Mouse (Mus musculus) neural tube, embryonic 13.5 days (tissue): ENCODE results near the gene Kptn. TPM values are rescaled to one million over a fixed set of nuclear protein-coding genes. Genes with fewer than 3 reads are reported as not detected.

Source experiments
- ATAC-seq: fragments of 200-750 bp; cut with Nextera tagmentation; 2 replicates; pipeline ENCODE4 v1.8.0; 2017; ENCODE audit warnings: low read depth, mild to moderate bottlenecking, moderate TSS enrichment, moderate library complexity
- H3K27ac ChIP-seq: fragments of 300-500 bp; sonication (generic); replicated peaks from 2 replicates; pipeline ENCODE4 v1.5.1; 2015; ENCODE audit warnings: moderate library complexity, mild to moderate bottlenecking, inconsistent platforms
- H3K27me3 ChIP-seq: fragments of 300-500 bp; sonication (generic); 2 replicates; pipeline ENCODE4 v1.6.1; 2015; ENCODE audit warnings: mild to moderate bottlenecking, inconsistent platforms
- H3K36me3 ChIP-seq: fragments of 300-500 bp; sonication (generic); 2 replicates; pipeline ENCODE4 v1.6.1; 2015; ENCODE audit warnings: mild to moderate bottlenecking, inconsistent platforms
- H3K4me1 ChIP-seq: fragments of 300-500 bp; sonication (generic); replicated peaks from 2 replicates; pipeline ENCODE4 v1.6.1; 2015; ENCODE audit warnings: inconsistent platforms
- H3K4me2 ChIP-seq: fragments of 300-500 bp; sonication (generic); 2 replicates; pipeline ENCODE4 v1.6.1; 2015; ENCODE audit warnings: inconsistent platforms, mild to moderate bottlenecking, moderate library complexity
- H3K4me3 ChIP-seq: fragments of 300-500 bp; sonication (generic); 2 replicates; pipeline ENCODE4 v1.5.1; 2015; ENCODE audit warnings: mild to moderate bottlenecking, inconsistent platforms
- H3K9ac ChIP-seq: fragments of 300-500 bp; sonication (generic); 2 replicates; pipeline ENCODE4 v1.6.1; 2015; ENCODE audit warnings: moderate library complexity, mild to moderate bottlenecking, inconsistent platforms
- H3K9me3 ChIP-seq: fragments of 300-500 bp; sonication (generic); 2 replicates; pipeline ENCODE4 v1.6.1; 2016; ENCODE audit warnings: inconsistent platforms
- WGBS: fragments of 180-500 bp; shearing (Covaris S2); methylation state at CpG from one replicate; pipeline ENCODE4 v1.1.7; 2015; 5-methylcytosine and 5-hydroxymethylcytosine counted together
- polyA plus RNA-seq: library from polyadenylated mRNA; unstranded; fragments of >200 nt; fragmentation: Nextera tagmentation; extraction: Ambion mirVana; gene quantifications from 2 replicates; pipeline ENCODE4 v1.2.1, GENCODE M21; 2015

The Kptn gene
- polyA plus RNA-seq, 1 experiment from 2014 or later, result 41.4 TPM

GRCm38 (mm10) chr7:16101726-16102475 lies 17.8 kb upstream of the Kptn start:
- no peaks in the 10 kb centered on the region for H3K9me3 ChIP-seq
- ATAC-seq, result no peak
- peaks cover 20% of the 10 kb centered on the region; the same call in 1 of the 2 replicates for H3K36me3 ChIP-seq
- H3K4me1 ChIP-seq, result peaks cover 71% of the 10 kb centered on the region
- 66% methylated on average over 15 of the region's 15 CpGs for WGBS
- peak overlapping the region; percentile 59 for H3K9ac ChIP-seq
- H3K4me3 ChIP-seq, result no peak overlapping the region
- peak overlapping the region; percentile 42 for H3K27ac ChIP-seq
- H3K27me3 ChIP-seq, result no peaks in the 10 kb centered on the region
- H3K4me2 ChIP-seq, result no peak overlapping the region

DNA sequence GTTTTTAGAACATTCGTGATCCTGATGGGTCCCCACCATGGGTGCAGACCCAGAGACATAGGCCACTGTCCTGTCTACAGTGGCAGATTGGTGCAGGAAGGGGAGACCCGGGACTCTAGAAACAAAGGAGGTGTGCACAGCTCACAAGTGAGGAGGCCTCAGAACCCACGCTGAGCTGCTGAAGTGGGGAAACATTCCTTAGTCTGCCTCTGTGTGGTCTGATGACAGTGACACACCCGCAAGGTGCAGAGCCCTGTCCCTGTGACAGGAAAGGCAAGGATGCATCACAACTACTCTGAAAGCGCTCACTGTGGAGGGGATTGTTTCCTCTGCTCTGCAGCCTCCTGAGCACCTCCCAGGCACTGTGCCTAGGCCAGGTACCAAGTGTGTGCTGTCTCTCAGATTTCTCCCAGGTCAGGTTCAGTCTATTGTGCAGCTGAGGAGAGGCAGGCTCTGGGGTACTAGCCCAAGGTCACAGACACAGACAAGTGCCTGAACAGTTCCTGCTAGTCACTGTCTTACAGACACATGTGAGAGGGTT lies 16.9 kb upstream of the Kptn start:
- H3K9me3 ChIP-seq, result no peaks in the 10 kb centered on the region
- WGBS, result 84% methylated on average over 5 of the region's 5 CpGs
- peaks cover 68% of the 10 kb centered on the region for H3K4me1 ChIP-seq
- peak overlapping the region; percentile 59 for H3K9ac ChIP-seq
- no peak overlapping the region for H3K4me3 ChIP-seq
- no peak overlapping the region for H3K4me2 ChIP-seq
- no peaks in the 10 kb centered on the region for H3K27me3 ChIP-seq
- H3K27ac ChIP-seq, result peak overlapping the region; percentile 78
- ATAC-seq, result no peak
- H3K36me3 ChIP-seq, result peaks cover 28% of the 10 kb centered on the region

DNA sequence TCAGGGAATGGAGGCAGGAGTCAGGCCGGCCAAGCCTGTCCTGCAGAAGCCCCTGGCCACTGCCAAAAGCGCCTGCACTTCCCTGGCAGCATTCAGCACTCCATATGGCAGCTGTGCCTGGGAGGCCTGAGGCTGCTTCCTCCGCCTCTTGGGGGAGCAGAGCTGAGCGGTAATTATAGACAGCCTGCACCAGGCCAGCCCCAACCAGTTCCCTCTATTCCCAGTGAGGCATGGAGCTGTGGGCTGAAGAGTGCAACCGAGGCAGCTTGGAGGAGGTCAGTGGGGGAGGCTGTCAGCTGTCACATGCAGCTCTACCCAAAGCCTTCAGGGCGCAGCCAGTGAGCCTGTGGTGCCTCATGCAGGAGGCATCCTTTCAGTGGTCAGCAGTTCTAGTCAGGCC lies 15.9 kb upstream of the Kptn start:
- Histone ChIP-seq H3K4me1 (peaks cover 66% of the 10 kb centered on the region), H3K9ac (peak overlapping the region; percentile 59), H3K36me3 (peaks cover 38% of the 10 kb centered on the region), H3K27me3 (no peaks in the 10 kb centered on the region), H3K9me3 (no peaks in the 10 kb centered on the region), H3K4me2 (0 out of 2 replicates have a peak overlapping the region, but pooled peaks have one; percentile 0), H3K27ac (peak overlapping the region; percentile 78), H3K4me3 (no peak overlapping the region)
- 48% methylated on average over 6 of the region's 6 CpGs for WGBS
- peak; percentile 59 for ATAC-seq

DNA sequence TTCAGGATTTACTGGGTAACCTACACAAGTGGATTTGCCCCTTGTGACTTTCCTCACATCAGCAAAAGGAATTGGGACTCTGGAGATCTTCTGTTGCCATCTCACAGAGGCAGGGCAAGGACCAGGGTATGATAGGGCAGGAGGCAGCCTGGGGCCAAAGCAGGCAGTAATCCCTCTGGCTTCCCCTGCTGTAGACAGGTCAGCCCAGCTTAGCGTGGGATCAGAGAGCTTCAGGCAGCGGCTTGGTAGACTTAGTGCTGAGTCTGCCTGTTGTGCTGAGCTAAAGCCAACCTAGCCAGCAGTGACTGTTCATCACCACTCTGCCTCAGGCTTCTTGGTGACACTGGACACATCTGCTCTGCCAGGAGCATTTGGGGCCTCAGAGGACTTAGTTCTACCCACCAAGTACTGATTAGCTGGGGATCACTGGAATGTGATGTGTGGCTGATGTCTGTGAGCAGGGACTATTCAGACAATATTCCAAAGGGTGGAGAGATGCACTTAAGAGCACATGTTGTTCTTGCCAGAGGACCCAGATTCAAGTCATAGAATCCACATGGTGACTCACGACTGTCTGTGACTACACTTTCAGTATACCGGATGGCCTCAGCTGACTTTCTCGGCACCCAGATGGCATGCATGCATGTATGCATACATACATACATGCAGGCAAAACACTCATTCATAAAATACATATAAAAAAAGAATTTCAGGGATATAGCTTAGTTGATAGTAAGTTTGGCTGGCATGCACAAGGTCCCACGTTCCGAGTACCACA lies 14.9 kb upstream of the Kptn start:
- ATAC-seq, result no peak

DNA sequence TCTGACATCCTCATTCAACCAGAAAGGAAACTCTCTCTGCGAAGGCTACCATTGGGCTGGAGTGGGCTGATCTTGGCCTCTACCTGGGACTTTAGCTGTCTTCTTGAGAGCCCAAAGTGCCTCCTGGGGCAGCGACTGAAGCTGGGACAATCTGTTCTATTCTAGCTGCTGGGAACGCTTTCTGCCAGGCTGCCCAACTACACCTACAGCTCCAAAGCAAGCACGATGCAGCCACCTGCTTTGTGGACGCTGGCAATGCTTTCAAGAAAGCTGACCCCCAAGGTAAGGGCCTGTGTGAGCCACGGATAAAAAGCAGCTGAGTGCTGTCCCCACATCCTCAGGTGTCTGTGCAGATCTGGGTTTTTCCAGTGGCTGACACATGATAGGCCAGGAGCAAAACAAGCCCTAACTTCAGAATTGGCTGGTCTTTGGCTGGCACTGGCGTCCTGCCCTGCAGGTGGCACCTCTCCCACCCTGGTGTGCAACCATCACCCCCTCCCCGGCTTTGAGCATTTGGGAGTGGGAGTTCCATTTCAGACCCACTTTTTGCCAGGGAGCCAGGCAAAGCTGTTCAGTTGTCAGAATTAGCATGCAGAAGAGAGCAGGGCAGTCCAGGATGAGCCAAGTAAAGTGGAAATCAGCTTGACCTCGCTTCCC lies 10.7 kb upstream of the Kptn start:
- Histone ChIP-seq H3K4me2 (no peak overlapping the region), H3K4me3 (no peak overlapping the region), H3K27ac (no peak overlapping the region), H3K36me3 (peaks cover 83% of the 10 kb centered on the region), H3K9me3 (no peaks in the 10 kb centered on the region), H3K9ac (no peak overlapping the region), H3K27me3 (no peaks in the 10 kb centered on the region), H3K4me1 (peaks cover 24% of the 10 kb centered on the region)
- ATAC-seq, result no peak
- WGBS, result 92% methylated on average over 9 of the region's 9 CpGs

More for the DNA sequence above, 14.9 kb upstream of the Kptn start:
- H3K4me3 ChIP-seq, result no peak overlapping the region
- H3K4me2 ChIP-seq, result no peak overlapping the region
- H3K9me3 ChIP-seq, result no peaks in the 10 kb centered on the region
- peak overlapping the region; percentile 59 for H3K9ac ChIP-seq
- WGBS, result 86% methylated on average over 7 of the region's 7 CpGs
- no peaks in the 10 kb centered on the region for H3K27me3 ChIP-seq
- H3K36me3 ChIP-seq, result peaks cover 48% of the 10 kb centered on the region
- peaks cover 55% of the 10 kb centered on the region for H3K4me1 ChIP-seq
- peak overlapping the region; percentile 78 for H3K27ac ChIP-seq

DNA sequence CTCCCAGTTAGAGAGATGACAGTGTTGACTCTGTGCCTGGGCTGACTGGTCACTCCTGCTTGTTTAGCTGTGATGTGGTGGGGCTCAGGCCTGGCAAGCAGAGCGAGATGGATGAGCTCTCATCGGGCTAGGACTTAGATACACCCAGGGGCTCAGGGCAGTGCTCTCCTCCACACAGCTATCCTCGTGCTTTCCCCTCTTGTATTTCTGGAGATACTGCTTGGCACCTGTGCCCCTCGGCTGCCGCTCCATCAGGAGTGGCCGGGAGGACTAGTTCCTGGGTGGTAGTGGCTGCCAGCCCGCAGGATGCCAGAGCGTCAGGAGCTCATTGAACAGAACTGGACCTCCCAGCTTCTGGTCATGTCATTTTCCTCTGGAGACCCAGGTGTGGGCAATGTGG lies 9.5 kb upstream of the Kptn start:
- no peaks in the 10 kb centered on the region for H3K9me3 ChIP-seq
- no peak overlapping the region for H3K27ac ChIP-seq
- H3K9ac ChIP-seq, result no peak overlapping the region
- no peak for ATAC-seq
- peaks cover 89% of the 10 kb centered on the region for H3K36me3 ChIP-seq
- H3K4me3 ChIP-seq, result no peak overlapping the region
- H3K4me2 ChIP-seq, result no peak overlapping the region
- H3K4me1 ChIP-seq, result peaks cover 13% of the 10 kb centered on the region
- no peaks in the 10 kb centered on the region for H3K27me3 ChIP-seq
- WGBS, result 95% methylated on average over 8 of the region's 8 CpGs

- Histone ChIP-seq H3K36me3 (peaks cover 95% of the 10 kb centered on the region), H3K27ac (peak overlapping the region; percentile 56), H3K4me2 (no peak overlapping the region), H3K4me1 (peaks cover 10% of the 10 kb centered on the region), H3K9ac (peak overlapping the region; percentile 41), H3K4me3 (no peak overlapping the region), H3K27me3 (no peaks in the 10 kb centered on the region), H3K9me3 (no peaks in the 10 kb centered on the region)
- WGBS, result 88% methylated on average over 7 of the region's 7 CpGs
- ATAC-seq, result no peak
Observed at GRCm38 (mm10) chr7:16111284-16112090, 8.2 kb upstream of the Kptn start.

GRCm38 (mm10) chr7:16116418-16116817 lies 3.3 kb upstream of the Kptn start:
- Histone ChIP-seq H3K27me3 (no peaks in the 10 kb centered on the region), H3K4me1 (peaks cover 29% of the 10 kb centered on the region)
- WGBS, result 93% methylated on average over 7 of the region's 7 CpGs

GRCm38 (mm10) chr7:16117100-16117499 lies 2.6 kb upstream of the Kptn start:
- no peak overlapping the region for H3K4me2 ChIP-seq
- H3K9me3 ChIP-seq, result no peaks in the 10 kb centered on the region
- no peak overlapping the region for H3K4me3 ChIP-seq
- 88% methylated on average over 3 of the region's 3 CpGs for WGBS
- peaks cover 60% of the 10 kb centered on the region for H3K36me3 ChIP-seq
- no peak for ATAC-seq
- no peak overlapping the region for H3K27ac ChIP-seq
- peaks cover 25% of the 10 kb centered on the region for H3K4me1 ChIP-seq
- no peak overlapping the region for H3K9ac ChIP-seq
- no peaks in the 10 kb centered on the region for H3K27me3 ChIP-seq

More at GRCm38 (mm10) chr7:16116418-16116817, 3.3 kb upstream of the Kptn start:
- Histone ChIP-seq H3K9me3 (no peaks in the 10 kb centered on the region), H3K36me3 (peaks cover 67% of the 10 kb centered on the region), H3K4me2 (no peak overlapping the region), H3K27ac (no peak overlapping the region), H3K9ac (no peak overlapping the region), H3K4me3 (no peak overlapping the region)
- ATAC-seq, result no peak

DNA sequence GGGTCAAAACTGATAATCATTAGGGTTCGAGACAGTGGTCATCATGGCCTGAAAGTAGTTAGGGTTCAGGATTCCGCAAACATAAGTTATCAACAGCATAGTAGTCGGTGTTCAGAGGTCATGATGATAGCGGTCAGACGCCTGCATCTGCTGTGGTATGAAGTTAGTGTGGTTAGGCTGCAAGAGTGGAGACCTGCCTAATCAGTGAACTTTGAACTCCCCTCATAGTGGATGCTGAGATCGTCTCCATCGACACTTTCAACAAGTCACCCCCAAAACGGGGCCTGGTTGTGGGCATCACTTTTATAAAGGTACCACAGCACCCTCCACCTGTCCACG lies 536 bp downstream of the Kptn start:
- Histone ChIP-seq H3K27me3 (no peaks in the 10 kb centered on the region), H3K27ac (no peak overlapping the region), H3K4me1 (peaks cover 19% of the 10 kb centered on the region), H3K9me3 (no peaks in the 10 kb centered on the region), H3K9ac (peak overlapping the region; percentile 86), H3K4me2 (peak overlapping the region; percentile 59), H3K4me3 (peak overlapping the region; percentile 71), H3K36me3 (peaks cover 42% of the 10 kb centered on the region)
- 50% methylated on average over 9 of the region's 9 CpGs for WGBS
- ATAC-seq, result peak; percentile 60

DNA sequence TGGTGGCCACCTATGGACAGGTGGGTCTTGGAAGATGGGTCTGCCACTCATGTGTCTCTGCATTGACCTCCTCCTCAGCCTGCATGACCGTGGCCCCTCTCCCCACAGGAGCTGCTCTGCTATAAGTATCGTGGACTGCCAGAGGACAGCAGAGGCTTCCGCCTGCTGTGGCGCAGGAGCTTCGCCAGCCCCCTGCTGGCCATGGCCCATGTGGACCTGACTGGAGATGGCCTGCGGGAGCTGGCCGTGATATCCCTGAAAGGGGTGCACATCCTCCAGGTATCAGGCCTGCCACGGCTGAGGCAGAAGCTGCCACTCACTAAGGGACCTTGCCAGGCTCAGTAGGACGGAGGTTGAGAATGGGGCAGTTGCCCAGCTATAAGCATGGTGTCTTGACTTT lies 6.1 kb downstream of the Kptn start:
- Histone ChIP-seq H3K4me3 (no peak overlapping the region), H3K9me3 (no peaks in the 10 kb centered on the region), H3K4me1 (peaks cover 26% of the 10 kb centered on the region), H3K27me3 (no peaks in the 10 kb centered on the region), H3K9ac (no peak overlapping the region), H3K4me2 (no peak overlapping the region), H3K27ac (no peak overlapping the region), H3K36me3 (peaks cover 28% of the 10 kb centered on the region)
- no peak for ATAC-seq
- 85% methylated on average over 9 of the region's 9 CpGs for WGBS
